Mouse (Mus musculus) frontal cortex, adult 2 months (tissue): ENCODE data around the gene Il1rapl2. TPM values are rescaled to one million over a fixed set of nuclear protein-coding genes. Genes with fewer than 3 reads are reported as not detected.
"Not testable (repeated sequence)": the region's sequence is repeated elsewhere in the genome, so short reads cannot be mapped to it uniquely, and the experiment has no call there.

Experiments
- DNase-seq, 2 experiments: peaks; one replicate each; pipeline ENCODE4 v3.0.0; 2022; ENCODE audit warnings: low spot score in 1 of 2; ENCODE audit errors: extremely low spot score in 1 of 2
- polyA plus RNA-seq: library from polyadenylated mRNA; depleted of rRNA; stranded (reverse); fragments of >200 nt; gene quantifications from 2 replicates; pipeline ENCODE4 v1.2.3, GENCODE M21; 2012

The Il1rapl2 gene
- polyA plus RNA-seq, 1 experiment, result 2.0 TPM

DNA sequence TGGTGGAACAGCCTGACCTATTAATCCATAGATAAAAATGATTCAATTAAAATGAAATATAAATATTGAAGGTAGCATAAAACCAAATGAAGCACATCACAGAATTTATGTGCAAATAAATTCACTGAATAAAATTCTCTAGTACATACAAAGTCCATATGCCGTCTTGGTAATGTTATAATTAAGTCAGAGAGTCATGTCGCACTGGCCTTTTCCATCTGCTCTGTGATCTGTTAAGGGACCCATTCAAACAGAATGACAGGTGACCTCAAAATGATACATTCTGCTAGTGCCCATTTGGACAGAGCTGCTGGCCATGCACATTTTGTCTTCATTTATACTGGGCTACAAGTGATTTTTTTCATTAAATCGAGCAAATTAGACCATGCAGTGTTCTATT is 534.3 kb downstream of the Il1rapl2 start:
- no peak for DNase-seq

DNA sequence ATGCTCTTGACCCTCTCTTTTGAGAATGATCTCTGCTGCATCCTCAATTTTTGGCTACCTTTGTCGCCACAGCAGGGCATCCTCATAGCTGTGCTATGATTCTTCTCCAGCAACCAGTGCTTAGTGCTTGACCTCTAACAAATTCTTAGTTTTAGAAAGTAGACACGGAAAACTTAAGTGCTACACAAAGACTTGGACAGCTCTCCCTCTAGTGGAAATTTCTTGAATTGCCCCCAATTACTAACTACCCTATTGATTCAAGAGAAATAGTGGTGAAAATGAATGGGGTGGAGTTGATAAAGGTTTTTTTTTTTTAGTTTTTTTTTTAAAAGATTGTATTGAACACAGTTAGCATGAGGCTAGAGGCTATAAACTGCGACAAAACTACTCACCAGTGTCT is 599.7 kb downstream of the Il1rapl2 start:
- DNase-seq, result peak in 1 of 2 experiments; percentile 74

DNA sequence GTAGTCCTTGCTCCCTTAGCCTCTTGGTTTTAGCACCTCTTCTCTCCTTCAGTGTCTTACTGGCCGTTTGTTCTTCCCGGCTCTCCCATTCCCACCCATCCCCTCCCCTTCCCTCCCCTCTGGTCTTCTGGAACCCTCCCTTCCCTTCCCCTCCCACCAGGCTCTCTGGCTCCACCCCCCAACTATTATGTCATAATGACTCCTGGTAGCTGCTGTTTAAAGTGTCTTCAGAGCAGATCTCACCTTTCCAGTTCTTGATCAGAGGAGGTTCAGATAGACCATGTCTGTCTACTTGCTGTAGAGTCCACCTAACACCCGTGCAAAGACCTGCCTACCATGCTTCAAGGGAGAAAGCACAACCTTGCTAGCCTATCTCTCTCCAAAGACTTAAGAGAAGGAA is 639.1 kb downstream of the Il1rapl2 start, which contains the start of gene Tex13a:
Gene Tex13a (minus strand): TSS at position 101 of the 400 bp plus-strand sequence.
- DNase-seq, result no peak

DNA sequence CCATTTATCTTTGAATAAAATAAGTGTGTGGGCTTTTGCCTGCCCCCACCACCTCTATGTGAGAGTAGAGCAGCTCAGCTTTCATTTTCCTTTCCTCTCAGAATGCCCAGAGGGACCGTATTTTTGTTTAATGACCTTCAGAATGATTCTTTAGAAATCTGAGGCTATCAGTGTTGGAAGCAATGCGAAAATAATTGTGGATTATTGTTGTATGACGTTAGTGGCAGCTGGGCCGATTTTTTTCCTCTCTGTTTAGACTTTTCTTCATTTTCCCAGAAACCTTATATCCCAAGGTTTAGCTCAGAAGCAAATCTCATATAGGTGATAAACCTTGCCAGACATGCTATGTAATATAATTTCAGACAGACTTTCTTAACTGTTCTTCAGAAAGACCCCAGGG is 664.2 kb downstream of the Il1rapl2 start:
- DNase-seq, result no peak

DNA sequence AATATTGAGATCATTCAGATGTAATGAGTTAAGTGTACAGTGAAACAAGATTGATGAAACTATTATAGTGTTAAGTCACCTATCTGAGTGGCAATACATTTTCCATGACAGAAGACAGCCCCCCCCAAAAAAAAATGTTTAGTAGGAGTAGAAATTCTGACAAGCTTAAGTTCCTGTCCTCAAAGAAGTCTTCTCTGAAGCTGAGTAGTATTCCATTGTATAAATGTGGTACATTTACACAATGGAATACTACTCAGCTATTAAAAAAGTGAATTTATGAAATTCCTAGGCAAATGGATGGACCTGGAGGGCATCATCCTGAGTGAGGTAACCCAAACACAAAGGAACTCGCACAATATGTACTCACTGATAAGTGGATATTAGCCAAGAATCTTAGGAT is 778.3 kb downstream of the Il1rapl2 start:
- DNase-seq, result not testable (repeated sequence)

DNA sequence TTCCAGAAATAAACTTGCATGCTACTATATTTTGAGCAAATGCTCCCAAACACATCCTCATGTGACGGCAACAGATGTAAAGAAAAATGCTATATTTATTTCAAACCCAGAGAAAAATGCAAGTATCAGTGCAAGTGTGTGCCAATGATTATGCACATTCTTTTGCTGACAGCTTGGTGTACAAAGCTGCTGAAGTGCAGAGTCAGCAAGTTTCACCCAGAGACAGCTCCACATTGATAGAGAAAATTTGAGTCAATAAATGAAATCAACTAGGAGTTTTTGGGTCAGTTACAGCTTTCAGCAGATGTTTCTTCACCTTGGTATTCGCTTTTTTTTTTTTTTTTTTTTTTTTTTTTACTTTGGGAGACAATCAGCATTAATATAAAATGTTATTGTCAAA is 863.4 kb downstream of the Il1rapl2 start:
- DNase-seq, result no peak

DNA sequence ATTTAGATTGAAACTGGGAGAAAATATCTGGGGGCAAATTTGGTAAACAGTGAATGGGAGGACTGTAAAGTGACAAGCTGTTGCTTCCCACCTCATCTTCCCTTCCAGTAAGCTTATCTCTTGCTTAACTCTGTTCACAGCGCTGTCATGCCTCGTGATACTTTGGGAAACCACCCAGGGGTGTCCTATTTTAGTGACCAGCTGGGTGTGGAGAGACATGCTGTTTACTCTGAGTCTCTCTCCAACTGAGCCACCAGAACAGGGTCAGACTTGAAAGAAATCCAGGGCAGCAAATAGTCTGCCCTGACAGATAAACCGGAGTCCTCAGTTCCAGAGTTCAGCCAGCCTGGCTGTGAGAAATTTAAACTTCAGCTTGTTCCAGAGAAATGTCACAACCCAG is 867.5 kb downstream of the Il1rapl2 start:
- DNase-seq, result no peak

DNA sequence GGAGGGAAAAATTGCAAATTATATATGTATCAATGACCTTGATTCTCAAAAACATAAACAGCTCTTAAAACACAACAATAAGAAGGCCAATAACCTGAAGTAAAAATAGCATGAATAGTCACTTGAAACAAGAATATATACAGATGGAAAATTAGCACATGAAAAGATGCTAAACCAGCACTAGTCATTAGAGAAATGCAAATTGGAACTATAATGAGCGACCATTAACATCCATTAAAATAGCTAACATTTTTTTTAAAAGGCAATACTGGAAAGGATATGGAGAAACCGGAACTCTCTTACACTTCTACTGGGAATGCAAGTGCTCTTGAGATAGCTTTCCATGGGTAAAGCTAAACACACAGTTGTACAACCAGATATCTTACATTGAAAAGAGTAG is 879.4 kb downstream of the Il1rapl2 start:
- no peak for DNase-seq

DNA sequence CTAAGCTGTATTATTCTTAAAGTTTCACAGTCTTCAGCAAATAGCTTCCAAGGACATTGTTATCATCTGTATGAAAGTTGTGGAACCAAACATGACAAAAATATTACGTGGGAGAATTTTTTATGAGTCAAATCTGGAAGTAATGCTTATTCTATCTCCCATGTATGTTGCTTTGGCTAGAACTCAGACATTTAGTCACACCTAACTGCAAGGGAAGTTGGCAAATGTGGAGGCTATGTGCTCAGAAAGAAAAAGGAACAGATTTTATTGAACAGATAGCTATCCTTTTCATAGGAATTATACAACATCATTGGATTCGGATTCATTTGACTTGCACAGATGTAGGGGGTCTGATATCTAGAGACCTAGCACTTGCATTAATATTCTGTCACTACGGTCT is 908.1 kb downstream of the Il1rapl2 start:
- peak in 1 of 2 experiments; percentile 3 for DNase-seq

DNA sequence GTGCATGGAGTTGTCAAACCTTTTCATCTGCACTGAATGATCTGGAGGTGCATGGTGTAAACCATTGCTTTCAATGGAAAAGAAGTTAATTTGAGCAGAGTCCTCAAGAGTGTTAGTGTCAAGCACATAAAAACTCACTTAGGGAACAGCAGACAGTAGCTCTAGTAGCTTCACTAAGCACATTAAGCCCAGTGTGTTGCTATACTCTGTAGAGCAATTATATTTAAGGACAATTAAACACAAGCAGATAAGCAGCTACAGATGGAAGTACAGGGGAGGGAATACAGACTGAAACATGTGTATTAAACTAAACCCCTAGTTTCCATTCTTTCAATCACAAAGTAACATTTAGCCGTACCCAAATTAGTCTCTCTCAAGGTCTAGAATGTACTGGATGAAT is 930.1 kb downstream of the Il1rapl2 start:
- no peak for DNase-seq

DNA sequence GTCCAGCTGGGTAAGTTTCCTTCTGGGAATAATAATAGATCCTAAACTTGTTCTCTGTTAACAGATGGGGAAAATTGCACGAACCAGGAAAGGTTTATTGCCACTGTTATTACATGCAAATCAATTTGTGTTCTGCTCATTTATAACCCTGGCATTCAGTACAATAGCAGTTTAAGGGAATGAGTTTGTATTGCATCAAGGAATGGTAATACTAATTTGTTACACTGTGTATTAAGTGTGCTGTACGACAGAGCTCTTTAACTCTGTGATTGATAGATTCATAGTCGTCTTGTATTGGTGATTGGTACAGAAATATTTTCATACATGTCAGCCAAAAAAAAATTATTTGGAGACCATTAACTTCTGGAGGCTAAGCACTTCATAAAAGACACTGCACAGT is 934.6 kb downstream of the Il1rapl2 start:
- no peak for DNase-seq

DNA sequence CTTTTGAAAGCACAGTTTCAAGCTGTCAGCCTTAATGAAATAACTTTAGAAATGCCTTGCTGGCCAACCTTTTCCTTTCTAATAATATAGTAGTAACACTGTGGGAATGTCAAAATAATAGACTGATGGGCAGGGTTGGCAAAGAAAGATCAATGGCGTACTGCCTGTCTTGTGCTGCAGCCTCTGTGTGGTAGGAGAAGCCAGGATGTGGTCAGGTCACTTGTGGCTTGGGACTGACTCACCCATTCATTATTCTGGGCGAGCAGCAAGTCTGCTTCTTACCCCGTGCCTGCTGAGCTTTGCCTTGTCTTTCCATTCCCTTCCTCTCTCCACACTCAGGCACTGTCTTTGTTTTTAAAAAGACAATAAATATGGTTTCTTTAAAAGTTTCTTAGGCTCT is 1049.7 kb downstream of the Il1rapl2 start:
- no peak for DNase-seq

DNA sequence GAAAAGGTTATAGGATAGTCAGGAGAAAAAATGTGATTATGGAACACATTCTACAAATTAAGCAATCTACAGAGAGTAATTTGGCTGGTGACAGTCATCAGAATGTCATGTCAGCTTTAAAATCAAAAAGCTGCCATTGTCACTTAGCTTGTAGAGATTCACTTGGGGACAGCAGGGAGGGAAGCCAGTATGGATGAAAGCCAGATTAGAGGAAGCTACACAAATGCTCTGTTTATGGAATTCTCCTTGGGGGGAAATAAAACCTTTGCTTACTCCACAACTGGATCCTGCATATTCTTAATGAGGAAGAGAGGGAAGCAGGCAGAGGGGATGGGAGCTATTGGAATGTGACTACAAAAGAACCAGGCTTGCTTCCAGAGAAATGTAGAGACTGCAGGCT is 1054.9 kb downstream of the Il1rapl2 start:
- DNase-seq, result no peak

DNA sequence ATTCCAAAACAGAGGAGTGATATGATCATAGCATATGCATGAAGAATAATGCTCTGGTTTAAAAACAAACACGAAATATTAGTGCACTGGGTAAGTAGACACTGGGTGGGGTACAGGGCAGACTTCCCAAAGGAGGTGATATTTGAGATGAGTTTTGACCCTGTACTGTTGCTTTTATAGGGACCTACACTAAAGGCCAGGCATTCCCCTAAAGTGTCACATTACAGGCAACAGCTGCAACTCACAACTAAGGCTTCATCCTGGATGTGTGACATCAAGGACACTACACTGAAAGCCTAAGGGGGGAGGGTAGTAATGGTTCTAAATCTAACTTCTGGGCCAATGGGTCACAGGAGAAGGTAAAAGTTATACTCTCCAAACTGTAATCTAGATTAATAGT is 1152.0 kb downstream of the Il1rapl2 start:
- no peak for DNase-seq

DNA sequence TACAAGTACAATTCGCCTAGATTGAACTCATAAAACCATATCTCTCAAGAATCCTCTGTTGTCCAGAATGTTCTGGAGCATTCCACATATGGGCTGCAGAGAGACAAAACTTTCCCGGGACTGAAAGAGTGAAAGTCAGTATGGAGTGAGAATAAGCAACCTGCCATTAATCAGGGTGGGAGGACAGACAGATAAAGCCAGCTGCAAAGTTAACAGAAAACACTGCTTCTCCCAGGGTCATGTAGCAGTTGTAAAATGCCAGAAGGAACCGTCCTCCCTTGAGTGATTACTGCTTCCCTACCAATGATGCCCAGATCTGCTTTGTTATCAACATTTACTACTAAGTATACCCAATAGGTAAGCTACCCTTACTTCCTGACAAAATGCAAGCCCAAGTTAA is 1230.5 kb downstream of the Il1rapl2 start:
- no peak for DNase-seq

DNA sequence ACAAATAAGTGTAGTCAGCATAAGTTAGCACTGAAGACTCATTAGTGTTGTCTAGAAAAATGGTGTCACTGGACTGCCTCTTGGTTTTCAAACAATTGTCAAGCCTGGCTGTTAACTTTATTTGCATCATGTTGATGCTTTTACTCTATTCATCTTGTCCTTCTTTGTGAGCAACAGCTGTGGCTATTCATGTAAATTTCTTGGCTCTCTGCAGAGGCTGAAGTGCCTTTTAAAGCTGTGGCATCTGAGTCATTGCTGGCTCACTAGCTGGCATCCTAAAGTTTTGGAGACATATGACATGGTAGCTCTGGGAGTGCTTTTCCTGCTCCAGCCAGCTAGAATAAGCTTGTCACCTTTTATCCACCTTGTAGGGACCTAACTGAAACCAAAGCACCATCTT is 1261.5 kb downstream of the Il1rapl2 start:
- peak in 1 of 2 experiments; percentile 0 for DNase-seq

DNA sequence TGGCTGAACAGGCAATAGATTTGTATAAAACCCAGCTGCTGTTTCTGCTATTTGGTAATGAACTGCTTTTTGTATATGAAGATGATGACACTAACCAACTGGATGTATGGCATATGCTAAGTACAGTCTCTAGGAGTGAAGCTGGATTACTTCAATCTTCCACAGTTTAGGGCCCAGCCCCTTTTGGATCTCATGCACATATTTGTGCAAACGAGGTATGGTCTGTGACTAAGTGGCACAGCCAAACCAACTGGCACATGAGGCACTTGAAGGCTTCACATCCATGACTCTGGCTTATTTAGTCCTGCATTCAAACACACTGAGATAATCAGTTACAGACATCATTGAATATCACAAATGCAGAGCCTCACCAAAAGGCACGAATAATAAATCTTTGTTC is 1263.5 kb downstream of the Il1rapl2 start:
- no peak for DNase-seq

DNA sequence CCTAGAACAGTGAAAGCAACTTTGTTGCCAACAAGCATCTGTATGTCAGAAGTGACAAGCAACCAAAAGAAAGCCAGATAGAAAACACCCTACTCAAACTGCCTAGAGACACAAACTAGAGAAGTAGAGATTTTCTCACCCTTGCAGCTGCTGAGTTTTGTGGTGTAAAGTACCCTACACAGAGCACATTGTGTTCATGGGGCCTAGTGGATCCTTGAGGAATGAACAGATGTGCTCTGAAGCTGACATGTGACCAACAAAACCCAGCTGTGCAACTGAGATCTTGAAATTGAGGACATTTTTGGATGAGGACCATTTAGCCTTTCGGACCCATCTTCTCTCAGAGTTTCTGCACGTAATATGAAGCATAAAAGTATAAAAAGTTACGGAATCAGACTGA is 1268.0 kb downstream of the Il1rapl2 start:
- DNase-seq, result no peak
